Mouse (Mus musculus) layer of hippocampus, adult 11-12 months (tissue): Measurements from ENCODE around the gene Megf11.
A peak's percentile ranks its signal among the peaks of the same experiment; 100 is the strongest.

Source experiments
- DNase-seq: peaks from one replicate; pipeline ENCODE4 v3.0.0; 2022; ENCODE audit warnings: low spot score

Megf11 gene

DNA sequence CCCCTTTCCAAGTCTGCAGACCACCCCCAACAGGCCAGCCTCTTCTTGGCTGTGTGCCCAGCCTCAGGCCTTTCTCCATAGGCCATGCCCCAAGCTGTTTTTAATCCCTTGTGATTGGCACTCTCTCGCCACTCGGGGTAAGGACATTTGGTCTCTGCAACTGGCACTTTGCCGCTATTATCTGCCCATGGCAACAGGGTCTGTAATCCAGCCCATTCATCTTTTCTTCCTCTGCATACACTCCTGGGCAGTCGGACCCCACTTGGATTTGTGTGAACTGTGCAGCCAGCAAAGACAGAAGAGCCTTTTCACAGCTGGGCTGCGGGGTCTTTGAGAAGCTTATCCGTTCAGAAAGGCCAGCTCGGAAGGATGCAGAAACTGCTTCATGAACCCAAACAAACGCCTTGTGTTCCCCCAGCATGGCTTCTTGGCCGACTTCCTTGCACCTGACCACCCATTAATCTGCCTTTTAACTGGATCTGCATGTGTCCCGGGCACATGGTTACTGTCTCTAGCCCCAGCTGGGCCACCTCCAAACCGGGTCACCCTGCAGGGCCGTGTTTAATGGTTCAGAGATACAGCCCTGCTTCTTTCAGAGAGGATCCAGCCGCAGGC is 220.4 kb downstream of the Megf11 start:
- DNase-seq = peak; percentile 51

DNA sequence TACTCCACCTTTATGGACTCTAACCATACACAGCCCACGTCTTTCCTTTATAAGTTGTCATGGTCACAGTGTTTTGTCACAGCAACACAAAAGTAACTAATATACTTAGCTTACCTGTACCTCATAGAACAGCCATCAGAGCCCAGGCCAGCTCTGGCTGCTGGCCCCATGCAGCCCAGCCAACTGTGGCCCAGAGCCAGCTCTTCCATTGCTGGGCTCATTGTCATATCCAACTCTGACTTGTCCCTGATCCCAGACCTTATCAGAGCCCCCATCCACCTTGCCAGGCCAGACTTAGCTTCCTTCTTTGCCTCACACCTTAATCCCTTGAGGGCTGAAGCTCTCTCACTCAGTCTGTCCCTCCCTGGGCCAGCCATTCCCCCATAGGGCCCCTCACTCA is 221.6 kb downstream of the Megf11 start:
- DNase-seq = no peak

GRCm38 (mm10) chr9:64609546-64609945 is 224.1 kb downstream of the Megf11 start:
- DNase-seq = peak; percentile 37

- peak; percentile 29 for DNase-seq
Observed at GRCm38 (mm10) chr9:64612121-64612983, 226.9 kb downstream of the Megf11 start.

- DNase-seq = no peak
Observed at GRCm38 (mm10) chr9:64612984-64613649, 227.7 kb downstream of the Megf11 start.

DNA sequence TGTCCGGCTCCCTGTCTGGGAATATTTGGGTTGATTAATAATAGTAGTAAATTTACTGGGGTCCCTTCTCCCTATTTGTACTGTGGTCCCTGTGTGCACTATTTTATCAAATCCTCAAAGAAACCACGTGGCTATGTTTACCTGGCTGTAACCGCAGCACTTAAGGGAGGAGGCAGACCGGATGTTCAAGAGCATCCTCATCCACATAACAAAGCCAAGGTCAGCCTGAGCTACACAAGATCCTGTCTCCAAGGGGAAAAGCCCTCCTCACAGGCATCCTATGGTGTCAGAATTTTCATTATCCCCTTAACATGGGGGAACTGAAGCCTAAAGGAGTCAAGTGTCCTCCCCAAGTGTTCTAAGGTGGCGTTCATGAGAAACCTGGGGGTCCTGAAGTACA is 232.0 kb downstream of the Megf11 start:
- no peak for DNase-seq

DNA sequence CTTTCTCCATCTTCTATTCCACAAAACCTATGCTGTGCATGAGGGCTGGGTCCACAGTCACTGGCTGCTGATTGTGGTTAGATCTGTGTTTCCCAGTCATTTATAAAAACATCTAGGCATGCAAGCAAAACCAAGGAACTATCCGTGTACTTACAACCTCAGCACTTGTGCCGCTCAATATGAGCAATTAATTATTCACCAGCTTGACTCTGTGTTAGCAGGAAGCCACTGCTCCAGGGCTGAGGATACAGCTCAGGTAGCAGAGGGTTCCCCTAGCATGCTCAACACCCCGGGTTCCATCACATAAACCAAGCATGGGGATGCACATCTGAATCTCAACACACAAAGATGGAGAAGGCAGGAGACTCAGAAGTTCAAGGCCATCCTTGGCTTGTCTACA is 233.0 kb downstream of the Megf11 start:
- DNase-seq = no peak

GRCm38 (mm10) chr9:64619440-64619839 is 234.0 kb downstream of the Megf11 start:
- no peak for DNase-seq

DNA sequence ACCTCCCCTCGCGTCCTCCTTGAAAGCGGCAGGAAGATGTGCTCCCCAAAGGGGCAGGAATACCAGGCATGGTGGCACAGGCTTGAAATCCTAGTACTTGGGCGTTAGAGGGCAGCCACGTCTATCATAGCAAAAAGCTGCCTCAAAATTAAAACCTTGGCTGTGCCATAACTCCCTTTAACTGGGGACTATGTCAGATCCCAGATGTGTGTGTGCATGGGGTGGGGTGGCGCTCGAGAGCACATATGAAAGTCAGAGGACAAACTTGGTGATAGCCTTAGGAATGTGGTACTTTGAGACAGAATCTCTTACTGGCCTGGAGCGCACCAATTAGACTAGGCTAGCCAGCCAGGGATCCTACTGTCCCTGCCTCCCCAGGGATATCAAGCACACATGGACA is 235.2 kb downstream of the Megf11 start:
- DNase-seq = no peak

- no peak for DNase-seq
Observed at GRCm38 (mm10) chr9:64621499-64622296, 236.3 kb downstream of the Megf11 start.

GRCm38 (mm10) chr9:64623361-64623760 is 237.9 kb downstream of the Megf11 start:
- no peak for DNase-seq

GRCm38 (mm10) chr9:64624536-64624935 is 239.1 kb downstream of the Megf11 start:
- DNase-seq = no peak

DNA sequence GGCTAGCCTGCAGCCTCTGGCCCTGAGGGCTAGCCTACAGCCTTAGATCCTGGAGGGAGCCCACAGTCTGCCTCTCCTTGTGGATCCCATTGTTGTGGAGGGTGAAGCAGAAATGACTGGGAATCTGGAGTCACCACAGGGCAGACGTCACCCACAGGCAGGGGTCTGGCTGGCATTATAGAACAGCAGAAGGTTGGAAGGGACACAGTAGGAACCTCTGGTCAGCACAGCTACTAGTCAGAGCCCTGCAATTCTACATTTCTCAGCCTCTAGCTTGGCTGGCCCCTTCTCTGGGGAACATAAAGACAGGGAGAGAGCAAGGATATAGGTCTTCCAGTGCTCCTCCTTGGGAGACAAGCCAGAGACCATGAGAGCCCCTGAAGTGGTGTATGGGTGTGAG is 244.4 kb downstream of the Megf11 start:
- DNase-seq = no peak

- no peak for DNase-seq
Observed at GRCm38 (mm10) chr9:64633169-64633568, 247.7 kb downstream of the Megf11 start.

- no peak for DNase-seq
Observed at GRCm38 (mm10) chr9:64636111-64636510, 250.7 kb downstream of the Megf11 start.

- DNase-seq = no peak
Observed at GRCm38 (mm10) chr9:64636961-64637360, 251.5 kb downstream of the Megf11 start.

DNA sequence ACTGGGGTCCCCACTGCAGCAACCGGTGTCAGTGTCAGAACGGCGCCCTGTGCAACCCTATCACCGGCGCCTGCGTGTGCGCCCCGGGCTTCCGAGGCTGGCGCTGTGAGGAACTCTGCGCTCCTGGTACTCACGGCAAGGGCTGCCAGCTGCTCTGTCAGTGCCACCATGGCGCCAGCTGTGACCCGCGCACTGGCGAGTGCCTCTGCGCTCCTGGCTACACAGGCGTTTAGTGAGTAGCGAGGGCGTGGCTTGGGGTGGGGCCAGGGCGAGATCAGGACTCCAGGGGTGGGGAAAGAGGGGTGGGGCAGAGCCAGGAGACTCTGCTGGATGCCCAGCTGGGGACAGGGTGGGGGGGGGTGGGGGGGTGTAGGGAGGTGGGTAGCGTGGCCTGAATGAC is 252.8 kb downstream of the Megf11 start:
- DNase-seq = peak; percentile 19

DNA sequence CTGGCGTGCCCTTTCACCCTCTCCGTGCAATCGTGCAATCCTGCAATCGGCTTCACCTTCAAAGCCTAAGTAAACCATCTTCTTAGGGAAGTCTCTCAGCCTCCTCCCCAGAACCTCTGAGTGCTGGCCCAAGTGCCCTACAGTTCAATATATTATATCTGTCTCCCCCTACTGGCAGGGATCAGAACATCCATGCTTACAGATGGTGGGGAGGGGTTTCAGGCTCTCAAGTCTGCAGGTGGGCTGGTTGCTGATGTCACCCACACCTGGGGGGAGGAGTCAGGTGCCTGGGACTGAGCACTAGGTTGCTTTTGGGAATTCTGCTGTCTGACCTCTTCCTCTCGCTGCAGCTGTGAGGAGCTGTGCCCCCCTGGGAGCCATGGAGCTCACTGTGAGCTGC is 254.2 kb downstream of the Megf11 start:
- DNase-seq = peak; percentile 73

GRCm38 (mm10) chr9:64644129-64644528 is 258.7 kb downstream of the Megf11 start:
- no peak for DNase-seq

- no peak for DNase-seq
Observed at GRCm38 (mm10) chr9:64645462-64645861, 260.0 kb downstream of the Megf11 start.

- DNase-seq = no peak
Observed at GRCm38 (mm10) chr9:64649393-64649792, 264.0 kb downstream of the Megf11 start.

DNA sequence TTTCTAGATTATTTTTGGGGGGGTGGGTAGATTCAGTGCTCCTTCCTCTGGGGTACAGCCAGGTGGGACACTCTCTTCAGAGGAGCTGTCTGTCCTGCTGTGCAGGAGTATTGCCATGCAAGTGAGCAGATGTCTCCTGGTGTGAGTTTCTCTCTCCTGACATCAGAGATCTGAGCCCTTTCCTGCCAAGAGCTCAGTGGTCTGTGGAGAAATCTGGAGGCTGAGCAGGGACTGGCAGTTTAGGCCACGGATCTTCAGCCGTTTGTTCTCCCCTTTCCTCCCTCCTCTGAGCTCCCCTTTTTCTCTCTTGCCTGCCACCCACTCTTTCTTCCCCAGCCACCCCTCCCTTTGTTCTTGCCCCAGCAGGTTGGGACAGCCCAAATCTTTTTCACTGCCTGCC is 264.5 kb downstream of the Megf11 start:
- DNase-seq = no peak
